Comparison of ENCODE assay signal across 9 mouse cellular contexts in the genomic region with DNA sequence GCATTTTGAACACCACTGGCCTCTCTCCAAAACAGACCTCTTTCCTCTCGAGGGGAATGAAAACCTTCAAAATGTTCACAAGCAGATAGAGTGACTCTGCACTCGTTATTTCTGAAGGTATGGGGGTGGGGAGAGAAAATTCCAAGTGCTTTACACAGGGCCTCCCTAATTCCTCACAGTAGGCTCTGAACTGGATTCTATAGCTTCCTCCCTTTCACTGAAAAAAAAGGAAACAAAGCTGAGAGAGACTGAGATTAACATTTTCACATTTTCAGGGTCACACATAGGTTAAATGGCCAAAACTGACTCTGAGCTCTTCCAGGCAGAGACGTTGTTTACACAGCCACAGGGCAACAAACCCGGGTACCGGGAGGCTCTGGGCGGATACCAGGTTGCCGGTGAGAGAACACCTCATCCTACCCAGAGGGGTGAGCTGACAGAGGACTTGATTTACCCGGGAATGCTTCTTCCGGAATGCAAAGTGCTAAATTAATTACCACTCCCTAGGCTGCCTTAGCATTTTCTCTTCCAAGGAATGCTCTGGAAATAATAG.
DNase-seq lines count a peak whose midpoint lies in the region; ATAC-seq and TF ChIP-seq lines count a peak whose summit lies in the region.
"Had no signal": no experiment of that assay in that cellular context is flagged by ENCODE, and none has a peak within 500 bp of the region (broad histone marks: within the 10 kb centered on the region; RNA-seq: fewer than 3 reads in every experiment).

No protein-coding gene starts in this region.

- TF ChIP-seq EP300 in heart, adult 2 months (IDR thresholded peaks at IDR 0.05; ENCODE audit: insufficient read depth, low read depth, low read length): no peak

- WGBS in heart, adult 2 months: 43% methylated on average over 9 of the region's 9 CpGs
- WGBS in hindbrain, embryonic 10.5 days: 3% methylated on average over 9 of the region's 9 CpGs
- WGBS in midbrain, embryonic 14.5 days: 6% methylated on average over 9 of the region's 9 CpGs

- peak overlapping the region; percentile 78 for H3K27ac ChIP-seq in heart, adult 2 months
- peak overlapping the region; percentile 97 for H3K27ac ChIP-seq in hindbrain, embryonic 10.5 days
- peak overlapping the region; percentile 94 for H3K27ac ChIP-seq in midbrain, embryonic 14.5 days (replicated peaks; ENCODE audit: low read depth, low read length)

- H3K4me3 ChIP-seq in heart, adult 2 months: no peak overlapping the region
- H3K4me3 ChIP-seq in hindbrain, embryonic 10.5 days: peak overlapping the region; percentile 54
- no peak overlapping the region for H3K4me3 ChIP-seq in midbrain, embryonic 14.5 days (replicated peaks; ENCODE audit: low read depth, low read length)

- intact Hi-C loops in heart, adult 2 months (cut with DNase I): loop anchor here (1.0 to 5.0 kb wide), 2 partner anchors 42 to 75 kb away; no protein-coding TSS in a partner anchor
- intact Hi-C loops in heart, postnatal 14 days (cut with DNase I): loop anchor here (2.0 kb wide), 2 partner anchors 76 to 144 kb away; partner anchors contain the start of gene Spred1

- no peaks in the 10 kb centered on the region for H3K9me3 ChIP-seq in hindbrain, embryonic 10.5 days
- no peaks in the 10 kb centered on the region for H3K9me3 ChIP-seq in midbrain, embryonic 14.5 days (ENCODE audit: control insufficient read depth, low read length)

- H3K27me3 ChIP-seq in heart, adult 2 months (ENCODE audit: control insufficient read depth, insufficient read depth, low read length): no peaks in the 10 kb centered on the region
- peaks cover 4% of the 10 kb centered on the region; the same call in 1 of the 2 replicates for H3K27me3 ChIP-seq in hindbrain, embryonic 10.5 days (ENCODE audit: insufficient read depth, poor library complexity, severe bottlenecking)
- H3K27me3 ChIP-seq in midbrain, embryonic 14.5 days (ENCODE audit: control insufficient read depth, insufficient read depth, low read length): no peaks in the 10 kb centered on the region
- H3K27me3 ChIP-seq: CH12.LX had no signal

- no peak overlapping the region for H3K9ac ChIP-seq in heart, adult 2 months (ENCODE audit: low read depth, low read length)
- H3K9ac ChIP-seq in midbrain, embryonic 14.5 days (replicated peaks; ENCODE audit: low read length): no peak overlapping the region

- no peaks in the 10 kb centered on the region for H3K79me2 ChIP-seq in heart, adult 2 months (replicated peaks; ENCODE audit: control insufficient read depth, insufficient read depth, low read length)

- peaks cover 2% of the 10 kb centered on the region for H3K36me3 ChIP-seq in heart, adult 2 months (ENCODE audit: control insufficient read depth, insufficient read depth, low read length)
- H3K36me3 ChIP-seq in hindbrain, embryonic 10.5 days: no peaks in the 10 kb centered on the region
- H3K36me3 ChIP-seq in midbrain, embryonic 14.5 days (ENCODE audit: control insufficient read depth, insufficient read depth, low read length): no peaks in the 10 kb centered on the region

- H3K4me1 ChIP-seq in heart, adult 2 months (ENCODE audit: control insufficient read depth, insufficient read depth, low read length): peaks cover 10% of the 10 kb centered on the region
- H3K4me1 ChIP-seq in hindbrain, embryonic 10.5 days (replicated peaks): peaks cover 91% of the 10 kb centered on the region
- peaks cover 33% of the 10 kb centered on the region for H3K4me1 ChIP-seq in midbrain, embryonic 14.5 days (ENCODE audit: control insufficient read depth, insufficient read depth, low read length)

- H3K4me2 ChIP-seq in midbrain, embryonic 14.5 days (ENCODE audit: low read length): peak overlapping the region; percentile 70

- no peak for TF ChIP-seq CTCF in heart, adult 2 months (IDR thresholded peaks at IDR 0.05)

- DNase-seq in heart, adult 2 months: peak in 1 of 2 experiments; percentile 26
- no peak for DNase-seq in heart, postnatal 14 days
- DNase-seq in embryo, embryonic 9.5 days (ENCODE audit: extremely low spot score): peak; percentile 57
- DNase-seq in hindbrain, embryonic 10.5 days (ENCODE audit: low spot score): peak; percentile 31
- peak; percentile 45 for DNase-seq in midbrain, embryonic 14.5 days
- no peak for DNase-seq in layer of hippocampus, adult 9-10 months (ENCODE audit: low spot score)
- DNase-seq in frontal cortex, postnatal 14 days (ENCODE audit: low spot score in 2 of 2): no peak
- no peak for DNase-seq in adrenal gland, adult 8-10 months

- TF ChIP-seq POLR2A in heart, adult 2 months (IDR thresholded peaks at IDR 0.05; ENCODE audit: insufficient read depth, low read depth, low read length): no peak

- no peak for ATAC-seq in midbrain, embryonic 14.5 days (ENCODE audit: low FRiP score, low TSS enrichment)

Comparison
In these comparisons a context has a peak if more than half of its experiments do, and no peak if none do; other contexts are left out.
1. DNase-seq: peak in embryo, embryonic 9.5 days (single experiment), hindbrain, embryonic 10.5 days (single experiment) and midbrain, embryonic 14.5 days (single experiment); none in heart, postnatal 14 days (0 of 2), layer of hippocampus, adult 9-10 months (single experiment), frontal cortex, postnatal 14 days (0 of 2) and adrenal gland, adult 8-10 months (single experiment).
2. Peak in every context shown above with its lines, with median percentiles within 50 percentile points of each other: H3K27ac ChIP-seq.